Mouse (Mus musculus): ENCODE data around the gene Cmtr1.

Cmtr1 gene

DNA sequence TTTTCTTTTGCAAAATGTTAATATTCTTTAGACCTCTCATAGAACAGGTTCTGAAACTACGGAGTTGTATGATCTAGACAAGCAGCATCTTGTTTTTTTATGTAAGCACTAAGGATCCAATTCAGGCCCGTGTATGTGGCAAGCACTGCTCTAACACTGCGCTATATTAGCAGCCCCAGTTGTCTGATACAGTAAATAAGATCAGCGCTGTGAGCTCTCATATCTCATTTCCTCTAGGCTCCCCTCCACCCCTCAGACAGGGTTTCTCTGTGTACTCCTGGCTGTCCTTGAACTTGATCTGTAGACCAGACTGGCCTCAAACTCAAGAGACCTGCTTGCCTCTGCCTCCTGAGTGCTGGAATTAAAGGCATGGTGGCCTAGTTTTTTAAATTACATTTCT is 8.6 kb downstream of the Cmtr1 start:
- DNase-seq (ENCODE audit: low read depth): no peak

DNA sequence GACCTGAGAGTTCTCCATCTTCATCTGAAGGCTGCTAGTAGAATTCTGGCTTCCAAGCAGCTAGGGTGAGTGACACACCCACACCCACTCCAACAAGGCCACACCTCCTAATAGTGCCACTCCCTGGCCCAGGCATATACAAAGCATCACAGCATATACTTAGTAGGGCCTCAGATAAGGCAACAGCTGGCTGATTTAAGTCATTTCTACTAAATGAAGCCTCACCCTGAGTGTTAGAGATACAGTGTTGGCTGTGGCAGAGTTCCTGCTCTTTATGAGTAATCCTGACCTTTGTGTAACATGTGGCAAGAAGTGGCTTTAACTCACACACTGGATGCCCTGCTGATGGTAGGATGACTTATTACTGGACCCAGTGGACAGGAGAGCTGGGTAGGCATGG is 9.5 kb downstream of the Cmtr1 start:
- DNase-seq (ENCODE audit: low read depth): no peak

DNA sequence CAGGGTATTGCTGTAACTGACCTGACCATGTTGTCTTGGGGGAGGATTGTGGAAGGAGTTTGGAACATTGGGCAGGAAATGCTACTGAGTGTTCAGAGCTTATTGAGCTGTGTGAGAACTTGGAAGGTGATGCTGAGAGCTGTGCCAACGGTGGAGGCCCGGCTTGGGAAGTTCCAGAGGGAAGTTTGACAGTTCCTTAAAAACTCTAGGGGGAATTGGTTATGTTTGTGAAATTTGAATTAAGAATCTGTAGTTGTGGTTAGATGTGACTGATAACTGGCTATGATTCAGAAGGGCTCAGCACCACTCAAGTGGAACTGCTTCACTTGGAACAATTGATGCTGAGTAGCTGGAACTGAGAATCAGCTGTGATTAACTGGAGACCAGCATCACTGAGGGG is 10.6 kb downstream of the Cmtr1 start:
- no peak for DNase-seq (ENCODE audit: low read depth)

DNA sequence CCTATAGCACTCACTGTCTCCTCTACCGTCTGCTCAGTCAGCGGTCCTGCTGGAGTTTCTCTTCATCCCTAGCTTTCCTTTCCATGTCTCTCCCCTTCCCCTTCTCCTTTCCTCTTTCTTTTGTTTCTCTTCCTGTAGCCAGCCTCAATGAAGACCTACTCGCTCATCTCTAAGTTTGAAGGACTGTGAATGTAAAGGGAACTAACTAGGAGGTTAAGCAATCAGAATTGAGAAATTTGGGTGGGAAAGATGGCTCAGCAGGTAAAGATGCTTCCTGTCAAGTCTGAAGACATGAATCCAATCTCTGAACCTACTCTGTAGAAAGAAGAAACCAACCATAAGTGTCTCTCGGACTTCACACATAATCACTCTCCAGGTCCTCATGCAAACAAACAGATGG is 12.9 kb downstream of the Cmtr1 start:
- no peak for DNase-seq (ENCODE audit: low read depth)

DNA sequence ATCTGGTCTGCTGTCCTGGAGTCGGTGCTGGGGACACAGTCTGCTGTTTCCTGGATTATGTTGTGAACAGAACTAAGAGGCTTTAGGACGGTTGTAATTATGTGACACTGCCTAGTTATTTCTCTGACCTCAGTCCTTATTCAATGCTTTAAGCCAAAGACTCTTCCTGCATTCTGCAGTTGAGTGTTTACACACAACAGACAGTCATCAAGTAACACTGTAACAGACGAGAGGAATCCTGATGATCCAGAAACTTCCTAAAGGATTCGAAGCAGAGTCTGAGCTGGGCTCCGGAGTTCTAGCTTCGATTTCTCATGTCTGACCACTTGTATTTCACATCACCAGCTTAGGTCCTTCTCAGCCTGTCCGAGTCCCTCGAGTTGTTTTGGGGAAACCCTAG is 18.1 kb downstream of the Cmtr1 start:
- DNase-seq (ENCODE audit: low read depth): no peak

DNA sequence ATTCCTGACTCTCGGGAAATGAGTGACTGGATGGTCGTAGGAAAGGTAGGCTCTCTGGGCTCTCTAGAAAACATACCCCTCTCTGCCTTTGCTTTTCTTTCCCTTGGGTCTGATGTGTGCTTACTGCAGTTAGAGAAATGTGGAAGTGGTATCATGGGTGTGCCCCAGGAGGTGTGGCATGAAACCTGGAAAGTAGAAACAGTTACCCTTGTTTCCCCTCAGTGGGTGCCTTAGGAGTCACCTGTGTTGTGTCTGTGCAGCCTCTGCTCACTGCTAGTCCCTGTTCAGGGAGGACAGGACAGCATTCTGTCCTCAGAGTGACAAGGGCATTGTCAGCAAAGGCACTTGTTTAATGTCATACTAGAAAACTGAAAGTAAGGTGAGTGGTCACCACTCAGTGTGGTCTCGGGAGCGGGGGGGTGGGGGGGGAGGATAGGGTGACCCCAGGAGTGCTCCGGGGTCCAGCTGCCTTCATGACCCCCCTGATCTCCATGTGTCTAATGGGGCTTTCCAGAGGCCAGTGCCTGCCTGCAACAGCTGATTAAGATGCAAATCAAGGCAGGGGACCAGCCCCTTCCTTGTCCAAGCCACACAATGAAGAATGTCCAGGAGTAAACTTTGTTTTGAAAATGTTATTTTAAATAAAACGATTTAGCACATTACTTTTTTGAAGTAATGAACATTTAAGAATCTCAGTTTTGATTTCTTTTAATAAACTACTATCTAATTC is 18.8 kb downstream of the Cmtr1 start:
- no peak for DNase-seq (ENCODE audit: low read depth)

DNA sequence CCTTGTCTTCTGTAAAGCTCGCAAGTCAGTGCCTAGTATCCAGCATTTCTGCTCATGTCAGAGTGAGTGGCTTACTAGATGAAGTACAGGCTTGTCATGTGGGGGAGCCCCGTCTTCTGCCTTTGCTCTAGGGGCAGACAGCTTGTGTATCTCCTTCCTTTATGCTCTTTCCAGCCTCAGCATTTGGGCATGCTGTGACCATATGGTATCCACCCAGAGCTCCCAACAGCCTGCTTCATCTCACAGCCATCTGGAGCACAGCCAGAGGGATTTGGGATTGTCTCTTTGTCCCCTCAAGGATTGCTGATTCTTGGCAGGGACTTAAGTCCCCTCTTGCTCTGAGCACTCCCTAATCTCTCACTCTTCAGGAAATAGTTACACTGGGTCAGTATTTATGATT is 19.8 kb downstream of the Cmtr1 start:
- DNase-seq (ENCODE audit: low read depth): no peak

DNA sequence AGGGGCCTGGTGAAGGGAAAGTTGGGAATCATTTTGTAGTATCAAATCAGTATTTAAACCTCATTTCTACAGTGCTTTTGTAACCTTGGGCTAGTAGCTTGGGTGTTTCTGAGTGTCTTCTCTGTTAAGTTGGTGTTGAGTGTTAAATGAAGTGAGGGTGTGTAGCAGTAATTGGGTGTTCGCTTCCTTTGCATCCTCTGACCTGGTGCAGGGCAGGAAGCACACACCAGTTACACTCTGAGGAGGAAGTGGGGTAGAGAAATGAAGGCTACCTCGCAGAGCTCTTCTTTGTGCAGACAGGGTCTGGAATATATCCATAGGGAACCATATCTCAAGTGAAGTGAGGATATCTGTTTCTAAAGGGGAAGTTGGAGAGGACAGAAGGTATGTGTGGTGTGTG is 20.5 kb downstream of the Cmtr1 start:
- no peak for DNase-seq (ENCODE audit: low read depth)

DNA sequence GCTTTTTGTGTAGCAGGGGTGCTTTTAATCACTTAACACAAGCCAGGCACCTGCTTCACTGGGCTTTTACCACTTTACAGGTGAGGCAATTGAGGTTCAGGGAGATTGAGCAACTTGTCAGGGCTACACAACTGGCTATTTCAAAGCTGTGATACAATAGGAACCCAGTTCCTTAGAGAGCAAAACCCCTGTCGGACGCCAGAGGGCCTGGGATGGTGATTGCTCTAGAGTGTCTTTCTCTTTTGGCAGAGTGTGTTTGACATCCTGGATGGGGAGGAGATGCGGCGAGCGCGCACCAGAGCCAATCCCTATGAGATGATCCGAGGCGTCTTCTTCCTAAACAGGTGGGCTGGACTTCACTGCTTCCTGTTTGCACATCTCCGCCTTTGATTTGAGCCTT is 21.3 kb downstream of the Cmtr1 start:
- no peak for DNase-seq (ENCODE audit: low read depth)

DNA sequence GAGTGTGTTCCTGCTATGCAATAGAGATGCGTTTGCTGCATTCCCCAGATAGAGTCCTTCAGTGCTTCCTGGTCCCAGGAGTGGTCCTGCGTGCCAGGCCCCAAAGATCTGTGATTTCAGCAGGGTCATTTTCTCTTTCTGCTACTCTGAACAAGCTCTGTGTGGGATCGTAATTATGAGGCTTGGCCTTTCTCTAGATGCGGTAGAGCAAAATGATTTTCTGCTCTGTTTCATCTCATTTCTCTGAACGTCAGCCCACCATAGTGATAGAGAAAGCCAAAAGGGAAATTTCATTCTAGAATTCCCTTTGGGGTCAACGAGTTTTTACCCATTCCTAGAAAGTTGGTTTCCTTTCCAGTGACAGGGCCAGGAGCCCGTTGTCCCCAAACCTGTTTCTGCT is 21.9 kb downstream of the Cmtr1 start:
- DNase-seq (ENCODE audit: low read depth): no peak

DNA sequence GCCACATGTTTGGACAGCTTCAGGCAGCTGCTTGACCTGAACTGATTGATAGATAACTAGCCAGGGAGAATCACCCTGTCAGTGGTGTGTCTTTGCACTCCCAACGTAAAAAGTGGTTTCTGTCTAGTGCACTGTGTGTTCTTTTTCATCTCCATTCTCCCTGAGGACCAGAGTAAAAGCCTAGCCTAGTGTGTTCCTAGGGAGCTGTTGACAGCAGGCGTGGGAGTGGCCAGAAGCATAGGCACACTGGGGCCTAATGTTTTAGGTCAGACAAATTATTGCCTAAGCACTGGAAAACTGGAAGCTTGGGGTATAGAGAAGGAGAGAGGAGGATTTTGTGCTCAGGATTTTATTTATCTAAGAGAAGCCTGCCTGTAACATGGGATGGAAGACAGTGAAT is 22.7 kb downstream of the Cmtr1 start:
- DNase-seq (ENCODE audit: low read depth): no peak

DNA sequence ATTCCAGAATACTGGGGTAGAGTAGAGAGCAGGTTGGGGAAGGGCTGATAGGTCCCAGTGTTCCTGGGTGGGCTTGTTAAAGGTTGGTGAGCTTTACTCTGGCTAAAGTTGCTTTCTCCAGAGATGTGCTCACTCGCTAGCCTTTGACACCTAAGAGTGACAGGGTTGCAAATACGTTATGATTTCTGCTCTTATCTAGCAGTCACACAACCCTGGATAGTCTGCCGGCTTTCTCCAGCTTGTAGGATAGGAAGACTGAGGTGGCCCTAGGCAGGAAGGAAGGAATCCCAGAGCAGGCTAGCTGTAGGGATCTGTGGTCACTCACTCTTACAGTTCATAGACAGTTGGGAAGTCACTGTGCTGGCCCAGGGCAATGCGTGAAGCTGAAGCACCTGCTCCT is 23.9 kb downstream of the Cmtr1 start:
- DNase-seq (ENCODE audit: low read depth): no peak

DNA sequence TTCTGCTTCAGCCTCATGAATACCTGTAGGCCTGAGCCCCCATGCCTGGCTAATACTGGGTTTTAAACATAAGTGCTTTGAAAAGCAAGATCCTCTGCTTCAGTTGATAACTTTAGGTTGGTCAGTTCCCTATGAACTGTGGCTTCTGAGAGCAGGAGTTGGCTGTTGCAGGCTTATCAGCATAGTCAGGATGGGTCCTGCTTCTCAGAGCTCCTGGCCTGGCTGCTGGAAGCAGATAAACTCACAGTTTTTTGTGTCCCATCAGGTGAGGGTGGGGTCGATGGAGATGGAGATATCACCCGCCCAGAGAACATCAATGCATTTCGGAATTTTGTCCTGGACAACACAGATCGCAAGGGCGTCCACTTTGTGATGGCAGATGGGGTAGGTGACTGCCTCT is 26.4 kb downstream of the Cmtr1 start:
- DNase-seq (ENCODE audit: low read depth): no peak

DNA sequence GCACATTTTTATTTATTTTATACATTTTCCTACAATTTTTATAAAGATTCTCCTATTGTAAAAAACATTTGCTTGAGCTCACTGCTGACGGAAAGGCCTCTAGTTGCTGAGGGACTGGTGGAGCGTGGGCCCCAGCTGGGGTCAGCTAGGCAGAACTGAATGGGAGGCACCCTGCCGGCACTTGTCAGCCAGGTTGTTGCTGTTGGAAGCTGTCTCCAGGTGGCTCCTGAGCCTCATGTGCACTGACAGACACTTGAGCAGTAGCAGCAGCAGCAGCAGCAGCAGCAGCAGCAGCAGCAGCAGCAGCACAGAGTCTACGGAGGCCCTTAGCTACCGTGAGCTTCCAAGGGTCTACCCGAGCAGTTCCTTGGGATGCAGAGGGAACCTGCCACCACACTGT is 27.0 kb downstream of the Cmtr1 start:
- DNase-seq (ENCODE audit: low read depth): no peak

DNA sequence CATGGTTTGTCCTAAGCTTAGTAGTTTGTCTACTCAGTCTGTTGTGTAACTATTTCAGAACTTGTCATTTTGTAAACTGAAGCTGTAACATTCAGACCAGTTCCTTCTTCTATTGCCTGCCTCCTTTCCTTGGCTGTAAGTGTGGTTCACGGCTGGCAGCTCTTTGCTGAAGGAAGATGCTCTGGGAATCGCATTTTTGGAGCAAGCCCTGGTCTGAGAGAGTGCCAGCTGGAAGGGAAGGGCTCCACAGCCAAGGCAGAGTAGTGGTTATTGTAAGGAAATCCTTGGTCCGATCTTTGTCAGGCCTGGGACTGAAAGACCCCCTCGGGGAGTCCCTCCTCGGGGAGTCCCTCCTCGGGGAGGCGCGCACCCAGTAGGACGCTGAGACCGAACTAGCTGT is 28.2 kb downstream of the Cmtr1 start:
- no peak for DNase-seq (ENCODE audit: low read depth)

DNA sequence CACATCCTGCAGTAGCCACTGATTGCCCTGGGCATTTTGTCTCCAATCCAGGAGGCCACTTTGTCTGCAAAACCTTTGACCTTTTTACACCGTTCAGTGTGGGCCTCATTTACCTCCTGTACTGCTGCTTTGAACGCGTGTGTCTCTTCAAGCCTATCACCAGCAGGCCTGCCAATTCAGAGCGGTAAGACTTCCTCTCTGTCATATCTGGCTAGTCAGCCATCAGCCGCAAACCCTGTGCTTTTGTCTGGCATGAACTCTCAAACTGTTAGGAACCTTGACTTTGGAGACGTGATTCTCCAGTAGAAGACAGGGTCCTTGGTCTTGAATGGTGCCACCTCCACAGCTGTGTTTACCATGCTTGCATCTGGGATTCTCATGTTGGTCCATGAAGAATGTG is 29.9 kb downstream of the Cmtr1 start:
- no peak for DNase-seq (ENCODE audit: low read depth)

DNA sequence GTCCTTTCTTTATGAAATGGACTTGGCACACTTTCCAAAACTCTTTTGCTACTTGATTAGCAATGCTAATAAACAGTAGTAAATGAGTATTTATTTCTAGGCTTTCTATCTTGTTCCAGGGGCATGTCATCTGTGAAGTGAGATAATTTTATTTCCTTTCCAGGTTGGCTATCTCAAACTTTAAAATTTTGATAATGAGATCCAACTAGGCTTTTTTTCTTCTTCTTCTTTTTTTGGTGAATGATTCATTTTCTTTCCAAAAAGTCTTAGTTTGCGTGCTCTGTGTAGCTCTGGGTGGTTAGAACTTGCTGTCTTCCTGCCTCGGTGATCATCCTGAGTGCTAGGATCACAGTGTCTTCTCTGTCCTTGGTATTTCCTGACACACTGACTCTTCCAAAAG is 32.4 kb downstream of the Cmtr1 start:
- no peak for DNase-seq (ENCODE audit: low read depth)

DNA sequence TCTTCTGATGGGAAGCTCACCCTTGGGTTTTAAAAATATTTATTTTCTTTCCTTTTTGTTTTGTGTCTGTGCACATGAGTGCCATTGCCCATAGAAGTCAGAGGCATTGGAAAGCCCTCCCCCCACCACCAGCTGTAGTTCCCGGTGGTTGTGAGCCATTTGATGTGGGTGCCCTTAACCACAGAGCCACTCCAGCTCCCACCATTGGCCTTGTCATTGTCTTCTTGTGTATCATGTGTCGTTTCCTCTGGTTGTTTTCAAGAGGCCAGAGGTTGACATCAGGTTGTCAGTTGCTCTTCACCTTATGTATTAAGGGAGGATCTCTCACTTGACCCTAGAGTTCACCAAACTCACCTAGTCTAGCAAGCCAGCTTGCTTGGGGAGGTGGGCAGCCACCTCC is 33.2 kb downstream of the Cmtr1 start:
- DNase-seq (ENCODE audit: low read depth): peak; percentile 37

DNA sequence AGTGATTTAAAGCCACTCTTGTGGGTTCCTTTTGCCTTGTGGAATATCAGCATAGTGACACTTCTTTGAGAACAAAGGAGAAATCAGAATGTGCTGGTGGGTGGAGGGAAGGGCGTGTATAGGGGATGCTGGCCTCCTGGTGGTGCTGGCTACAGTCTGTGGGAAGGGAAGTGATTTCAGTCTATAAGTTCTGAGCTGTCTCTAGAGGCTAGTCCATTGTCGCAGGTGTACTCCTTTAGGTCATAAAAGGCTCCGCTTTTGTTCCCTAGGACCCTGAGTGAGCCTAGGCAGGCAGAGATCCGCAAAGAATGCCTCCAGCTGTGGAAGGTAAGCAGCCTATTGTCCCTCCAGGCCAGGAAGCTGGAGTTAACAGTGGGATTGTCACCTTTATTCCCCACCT is 34.1 kb downstream of the Cmtr1 start:
- DNase-seq (ENCODE audit: low read depth): no peak

DNA sequence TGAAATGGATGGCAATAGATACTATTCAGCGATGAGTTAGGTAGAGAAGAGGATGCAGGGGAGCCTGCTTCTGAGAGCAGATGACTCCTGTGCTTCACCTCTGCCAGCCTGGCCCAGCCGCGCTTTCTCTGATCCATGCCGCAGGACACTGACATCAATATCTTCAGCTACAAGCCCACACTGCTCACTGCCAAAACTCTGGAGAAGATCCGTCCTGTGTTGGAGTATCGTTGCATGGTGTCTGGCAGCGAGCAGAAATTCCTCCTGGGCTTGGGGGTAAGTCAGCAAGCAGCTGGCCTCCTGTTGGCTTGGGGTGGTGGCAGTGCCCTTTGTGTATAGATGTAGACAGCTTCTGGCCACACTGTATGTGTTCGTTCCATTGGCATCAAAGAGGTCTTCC is 36.5 kb downstream of the Cmtr1 start:
- no peak for DNase-seq (ENCODE audit: low read depth)

DNA sequence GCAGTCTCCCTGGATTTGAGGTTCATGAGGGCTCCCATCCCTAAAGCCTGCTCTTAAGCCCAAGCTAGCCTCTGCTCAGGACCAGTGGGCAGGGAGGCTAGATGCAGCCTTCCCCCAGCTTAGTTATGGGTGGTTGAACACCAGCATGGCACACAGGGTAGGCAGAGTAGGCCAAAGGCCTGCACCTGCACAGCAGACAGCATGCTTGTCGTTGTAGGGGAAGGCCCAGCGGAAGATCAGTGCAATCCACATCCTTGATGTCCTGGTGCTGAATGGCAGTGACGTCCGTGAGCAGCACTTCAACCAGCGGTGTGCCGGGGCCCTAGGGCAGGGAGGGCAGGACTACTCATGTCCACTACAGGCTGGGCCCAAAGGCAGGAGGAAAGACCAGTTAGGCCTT is 38.0 kb downstream of the Cmtr1 start:
- DNase-seq (ENCODE audit: low read depth): no peak

DNA sequence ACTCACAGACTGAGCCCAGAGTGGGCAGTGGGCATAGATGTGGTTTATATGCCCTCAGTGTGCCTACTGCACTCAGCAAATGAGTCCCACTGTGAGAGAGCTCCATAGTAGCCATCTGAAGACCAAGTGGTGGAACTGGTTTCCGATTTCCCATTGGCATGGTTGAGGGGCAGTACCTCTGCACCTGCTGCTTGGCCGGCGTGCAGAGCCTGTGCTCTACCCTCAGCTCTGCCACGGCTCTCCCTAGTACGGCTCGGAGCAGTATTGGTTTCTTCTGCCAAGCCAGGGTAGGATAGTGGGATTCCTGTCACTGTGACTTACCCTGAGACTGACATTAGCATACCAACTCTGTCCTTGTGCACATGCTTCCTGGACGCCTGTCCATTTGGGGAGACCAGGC is 40.2 kb downstream of the Cmtr1 start:
- no peak for DNase-seq (ENCODE audit: low read depth)

DNA sequence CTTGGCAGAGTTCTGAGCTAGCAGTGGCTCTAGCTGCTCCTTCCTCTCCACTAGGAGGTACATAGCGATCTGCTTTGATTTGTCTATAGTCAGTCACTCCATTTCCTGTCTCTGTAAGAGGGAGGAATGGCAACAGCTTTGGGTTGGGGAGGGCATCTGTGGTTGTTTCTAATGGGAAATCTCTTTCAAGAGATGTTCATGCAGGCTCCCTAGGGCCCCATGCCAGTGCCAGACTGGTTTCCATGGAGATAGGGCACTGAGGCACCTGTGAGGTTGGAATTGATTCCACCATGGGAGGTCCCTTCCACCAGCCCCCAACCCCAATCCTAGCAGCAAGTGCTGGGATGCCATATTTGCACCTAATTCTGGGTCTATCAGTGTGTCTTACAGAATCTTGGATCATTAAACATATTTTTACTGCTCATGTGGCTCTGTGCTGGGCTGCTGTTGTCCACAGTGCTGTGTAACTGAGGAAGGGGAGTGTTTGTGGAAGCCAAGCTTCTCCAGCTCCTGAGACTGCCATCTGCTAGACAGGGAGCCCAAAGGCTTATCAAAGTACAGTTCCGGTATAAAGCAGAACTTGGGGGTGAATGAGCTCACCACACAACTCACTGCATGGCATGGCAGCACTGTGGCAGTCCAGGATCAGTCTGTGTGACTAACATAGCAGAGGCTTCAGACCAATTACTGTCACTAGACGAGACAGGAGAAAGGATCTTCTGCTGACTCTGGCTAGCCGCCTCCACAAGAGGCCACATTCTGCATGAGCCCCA is 42.7 kb downstream of the Cmtr1 start:
- no peak for DNase-seq (ENCODE audit: low read depth)

DNA sequence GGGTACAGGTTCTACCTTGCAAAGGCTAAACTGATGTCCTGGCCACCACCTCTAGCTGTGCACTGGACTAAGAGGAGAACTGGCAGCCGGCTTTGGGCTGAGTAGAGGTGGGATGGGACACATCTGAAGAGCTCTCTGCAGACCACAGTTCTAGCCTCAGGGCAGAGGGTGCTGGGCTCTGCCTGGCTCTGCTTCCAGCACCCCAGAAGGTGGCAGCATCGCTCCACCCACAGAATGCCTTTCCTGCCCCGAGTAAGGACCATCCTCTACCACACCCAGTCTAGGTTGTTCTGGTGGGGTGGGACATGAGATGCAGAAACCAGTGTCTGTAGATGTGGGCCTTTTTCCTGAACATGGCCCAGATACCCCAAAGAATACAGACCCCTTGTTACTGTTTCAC is 44.4 kb downstream of the Cmtr1 start:
- DNase-seq (ENCODE audit: low read depth): peak; percentile 67

All from induced T-regulatory cell, adult 2 months (primary cell).